Mouse (Mus musculus) heart, postnatal 0 days (tissue): ENCODE measurements around the gene Wasf2.

Source experiments
- CTCF ChIP-seq: IDR thresholded peaks from 2 replicates; pipeline ENCODE4 v1.5.1; 2016; ENCODE audit warnings: antibody characterized with exemption, control low read depth, low read depth
- EP300 ChIP-seq: IDR thresholded peaks from 2 replicates; pipeline ENCODE4 v1.6.1; 2016; ENCODE audit warnings: antibody characterized with exemption, low read depth

DNA sequence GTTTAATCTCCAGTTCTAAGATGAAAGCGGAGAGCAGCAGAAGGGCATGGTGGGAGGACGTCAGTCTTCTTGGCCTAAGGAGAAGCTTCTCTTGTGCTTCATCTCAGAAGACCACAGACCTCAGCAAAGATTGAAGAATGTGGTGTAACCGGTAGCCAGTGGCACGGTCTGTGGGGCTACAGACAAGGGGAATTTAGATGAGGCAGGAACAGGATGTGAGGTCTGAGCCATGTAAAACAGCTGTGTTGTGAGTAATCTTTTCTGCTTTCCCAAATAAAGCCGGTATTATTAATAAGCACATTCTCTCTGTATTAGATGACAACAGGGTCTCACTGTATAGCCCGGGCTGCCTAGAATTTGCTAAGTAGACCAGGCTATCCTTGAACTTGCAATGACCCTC is 28.8 kb downstream of the Wasf2 start:
- TF ChIP-seq CTCF (no peak), EP300 (no peak)
